Mouse (Mus musculus): ENCODE data around the gene Opa1. TPM values are rescaled to one million over a fixed set of nuclear protein-coding genes. Genes with fewer than 3 reads are reported as not detected.

Opa1 gene
- polyA plus RNA-seq, 1 experiment from 2014 or later = 44.0 TPM

DNA sequence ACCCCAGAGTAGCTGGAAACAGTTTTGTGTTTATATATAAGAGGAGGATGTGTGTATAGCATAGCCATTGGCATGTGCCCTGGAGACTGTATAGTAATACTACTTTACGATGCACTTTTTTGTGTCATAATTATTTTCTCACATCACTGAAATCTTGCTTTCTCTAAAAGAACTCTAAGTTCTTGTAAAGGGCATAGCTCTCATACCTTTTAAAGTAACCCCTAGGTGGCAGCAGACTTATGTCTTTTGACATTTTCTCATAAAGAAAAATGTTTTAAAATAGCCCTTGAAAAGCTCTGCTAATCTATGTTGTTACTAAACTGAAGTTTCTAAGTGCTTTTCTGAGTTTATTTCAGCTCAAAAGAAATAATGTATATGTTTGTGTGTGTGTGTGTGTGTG lies 49.9 kb downstream of the Opa1 start:
- ATAC-seq (ENCODE audit: low FRiP score, low TSS enrichment) = no peak
- Histone ChIP-seq H3K4me2 (replicated peaks; ENCODE audit: low read depth, low read length) (no peak overlapping the region), H3K27ac (ENCODE audit: low read depth, low read length) (no peak overlapping the region), H3K9me3 (ENCODE audit: control insufficient read depth, low read length) (no peaks in the 10 kb centered on the region), H3K36me3 (ENCODE audit: control insufficient read depth, insufficient read depth, low read length) (peaks cover 78% of the 10 kb centered on the region), H3K4me3 (ENCODE audit: low read length) (no peak overlapping the region), H3K27me3 (ENCODE audit: control insufficient read depth, insufficient read depth, low read length) (no peaks in the 10 kb centered on the region), H3K4me1 (ENCODE audit: control insufficient read depth, insufficient read depth, low read length) (no peaks in the 10 kb centered on the region), H3K9ac (ENCODE audit: low read depth, low read length) (no peak overlapping the region)
- 92% methylated on average over 1 of the region's 1 CpGs for WGBS

DNA sequence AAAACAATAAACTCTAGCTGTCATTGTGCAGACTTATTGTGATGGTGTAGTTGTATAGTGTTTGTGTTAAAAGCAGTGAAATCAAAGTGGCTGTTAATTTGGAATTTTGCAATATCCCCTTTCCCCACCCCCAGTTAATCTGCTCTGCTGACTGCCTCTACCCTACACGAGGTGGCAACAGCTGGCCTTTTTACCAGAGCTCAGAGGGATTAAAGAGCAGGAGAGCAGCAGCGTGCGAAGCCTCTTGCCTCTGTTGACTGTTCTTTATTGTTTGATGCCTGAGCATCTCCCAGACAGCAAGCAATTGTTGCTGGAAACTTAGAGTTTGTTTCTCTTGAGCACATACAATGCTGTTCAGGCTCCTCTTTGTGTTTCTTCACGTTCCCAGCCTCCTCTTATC lies 56.6 kb downstream of the Opa1 start:
- Histone ChIP-seq H3K36me3 (ENCODE audit: control insufficient read depth, insufficient read depth, low read length) (peaks cover 45% of the 10 kb centered on the region), H3K4me3 (ENCODE audit: low read length) (no peak overlapping the region), H3K27me3 (ENCODE audit: control insufficient read depth, insufficient read depth, low read length) (no peaks in the 10 kb centered on the region), H3K27ac (ENCODE audit: low read depth, low read length) (no peak overlapping the region), H3K4me1 (ENCODE audit: control insufficient read depth, insufficient read depth, low read length) (no peaks in the 10 kb centered on the region), H3K9ac (ENCODE audit: low read depth, low read length) (no peak overlapping the region), H3K9me3 (ENCODE audit: control insufficient read depth, low read length) (no peaks in the 10 kb centered on the region), H3K4me2 (replicated peaks; ENCODE audit: low read depth, low read length) (no peak overlapping the region)
- no peak for ATAC-seq (ENCODE audit: low FRiP score, low TSS enrichment)
- 52% methylated on average over 4 of the region's 4 CpGs for WGBS

- H3K4me2 ChIP-seq (replicated peaks; ENCODE audit: low read depth, low read length) = no peak overlapping the region
- WGBS = 24% methylated on average over 1 of the region's 1 CpGs
- ATAC-seq (ENCODE audit: low FRiP score, low TSS enrichment) = 0 out of 2 replicates have a peak, but pooled peaks have one; percentile 66
- H3K9me3 ChIP-seq (ENCODE audit: control insufficient read depth, low read length) = no peaks in the 10 kb centered on the region
- H3K36me3 ChIP-seq (ENCODE audit: control insufficient read depth, insufficient read depth, low read length) = peaks cover 16% of the 10 kb centered on the region; the same call in 1 of the 2 replicates
- H3K9ac ChIP-seq (ENCODE audit: low read depth, low read length) = no peak overlapping the region
- no peak overlapping the region for H3K27ac ChIP-seq (ENCODE audit: low read depth, low read length)
- H3K27me3 ChIP-seq (ENCODE audit: control insufficient read depth, insufficient read depth, low read length) = no peaks in the 10 kb centered on the region
- no peaks in the 10 kb centered on the region for H3K4me1 ChIP-seq (ENCODE audit: control insufficient read depth, insufficient read depth, low read length)
- H3K4me3 ChIP-seq (ENCODE audit: low read length) = no peak overlapping the region
Observed at GRCm38 (mm10) chr16:29642376-29642775, 63.2 kb downstream of the Opa1 start.

DNA sequence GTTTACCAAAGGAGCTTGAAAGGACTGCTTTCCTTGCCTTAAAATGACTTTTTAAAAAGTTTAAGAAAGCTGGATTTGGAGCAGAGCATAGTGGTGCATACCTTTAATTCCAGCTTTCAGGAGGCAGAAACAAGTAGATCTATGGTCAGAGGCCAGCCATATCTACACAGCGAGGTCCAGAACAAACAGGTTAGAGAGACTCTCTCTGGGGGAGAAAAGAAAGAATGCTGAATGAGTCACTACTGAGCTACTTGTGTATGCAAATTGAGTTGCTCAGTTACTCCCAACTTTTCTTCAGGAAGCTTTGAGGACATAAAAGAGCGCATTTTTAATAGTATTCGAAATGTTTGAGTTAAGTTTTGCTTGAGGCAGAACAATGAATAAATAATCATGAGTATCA lies 65.7 kb downstream of the Opa1 start:
- Histone ChIP-seq H3K9ac (ENCODE audit: low read depth, low read length) (no peak overlapping the region), H3K27ac (ENCODE audit: low read depth, low read length) (no peak overlapping the region), H3K4me3 (ENCODE audit: low read length) (no peak overlapping the region), H3K27me3 (ENCODE audit: control insufficient read depth, insufficient read depth, low read length) (no peaks in the 10 kb centered on the region), H3K9me3 (ENCODE audit: control insufficient read depth, low read length) (no peaks in the 10 kb centered on the region), H3K4me1 (ENCODE audit: control insufficient read depth, insufficient read depth, low read length) (no peaks in the 10 kb centered on the region), H3K4me2 (replicated peaks; ENCODE audit: low read depth, low read length) (no peak overlapping the region), H3K36me3 (ENCODE audit: control insufficient read depth, insufficient read depth, low read length) (peaks cover 17% of the 10 kb centered on the region; the same call in 1 of the 2 replicates)
- 69% methylated on average over 3 of the region's 3 CpGs for WGBS
- ATAC-seq (ENCODE audit: low FRiP score, low TSS enrichment) = no peak

- no peak overlapping the region for H3K9ac ChIP-seq (ENCODE audit: low read depth, low read length)
Observed at GRCm38 (mm10) chr16:29646202-29646601, 67.1 kb downstream of the Opa1 start.

GRCm38 (mm10) chr16:29656187-29656825 lies 77.2 kb downstream of the Opa1 start:
- Histone ChIP-seq H3K4me3 (ENCODE audit: low read length) (no peak overlapping the region), H3K9me3 (ENCODE audit: control insufficient read depth, low read length) (no peaks in the 10 kb centered on the region), H3K27me3 (ENCODE audit: control insufficient read depth, insufficient read depth, low read length) (no peaks in the 10 kb centered on the region), H3K4me1 (ENCODE audit: control insufficient read depth, insufficient read depth, low read length) (peaks cover 4% of the 10 kb centered on the region; the same call in 1 of the 2 replicates), H3K27ac (ENCODE audit: low read depth, low read length) (no peak overlapping the region), H3K9ac (ENCODE audit: low read depth, low read length) (no peak overlapping the region), H3K4me2 (replicated peaks; ENCODE audit: low read depth, low read length) (no peak overlapping the region), H3K36me3 (ENCODE audit: control insufficient read depth, insufficient read depth, low read length) (peaks cover 8% of the 10 kb centered on the region)
- no peak for ATAC-seq (ENCODE audit: low FRiP score, low TSS enrichment)
- 73% methylated on average over 9 of the region's 9 CpGs for WGBS

More at GRCm38 (mm10) chr16:29646202-29646601, 67.1 kb downstream of the Opa1 start:
- no peak overlapping the region for H3K4me2 ChIP-seq (replicated peaks; ENCODE audit: low read depth, low read length)
- H3K27ac ChIP-seq (ENCODE audit: low read depth, low read length) = no peak overlapping the region
- no peaks in the 10 kb centered on the region for H3K27me3 ChIP-seq (ENCODE audit: control insufficient read depth, insufficient read depth, low read length)
- H3K36me3 ChIP-seq (ENCODE audit: control insufficient read depth, insufficient read depth, low read length) = peaks cover 16% of the 10 kb centered on the region; the same call in 1 of the 2 replicates
- H3K4me3 ChIP-seq (ENCODE audit: low read length) = no peak overlapping the region
- no peaks in the 10 kb centered on the region for H3K9me3 ChIP-seq (ENCODE audit: control insufficient read depth, low read length)
- no peaks in the 10 kb centered on the region for H3K4me1 ChIP-seq (ENCODE audit: control insufficient read depth, insufficient read depth, low read length)
- no peak for ATAC-seq (ENCODE audit: low FRiP score, low TSS enrichment)

DNA sequence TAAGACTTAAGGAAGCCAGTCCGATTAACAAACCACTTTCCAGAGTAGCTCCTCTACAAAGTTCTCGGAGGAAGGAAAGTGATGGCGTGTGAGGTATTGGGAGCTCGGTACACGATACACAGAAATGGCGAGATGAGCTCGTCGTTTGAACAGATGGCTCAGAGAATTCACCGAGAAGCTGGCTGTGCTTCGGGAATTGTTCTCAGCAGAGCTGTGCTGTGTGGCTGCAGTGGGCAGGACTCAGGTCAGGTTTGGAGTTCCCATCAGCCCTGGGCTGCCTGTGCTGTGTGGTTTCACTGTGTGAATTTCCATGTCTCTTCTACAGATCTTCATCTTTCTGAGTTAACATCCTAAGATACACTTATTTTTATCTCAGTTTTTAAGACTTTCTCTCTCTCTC lies 77.8 kb downstream of the Opa1 start:
- Histone ChIP-seq H3K27me3 (ENCODE audit: control insufficient read depth, insufficient read depth, low read length) (no peaks in the 10 kb centered on the region), H3K9ac (ENCODE audit: low read depth, low read length) (no peak overlapping the region), H3K4me3 (ENCODE audit: low read length) (no peak overlapping the region), H3K4me2 (replicated peaks; ENCODE audit: low read depth, low read length) (no peak overlapping the region), H3K36me3 (ENCODE audit: control insufficient read depth, insufficient read depth, low read length) (peaks cover 4% of the 10 kb centered on the region; the same call in 1 of the 2 replicates), H3K4me1 (ENCODE audit: control insufficient read depth, insufficient read depth, low read length) (peaks cover 4% of the 10 kb centered on the region; the same call in 1 of the 2 replicates), H3K9me3 (ENCODE audit: control insufficient read depth, low read length) (no peaks in the 10 kb centered on the region), H3K27ac (ENCODE audit: low read depth, low read length) (no peak overlapping the region)
- 71% methylated on average over 10 of the region's 10 CpGs for WGBS
- no peak for ATAC-seq (ENCODE audit: low FRiP score, low TSS enrichment)

DNA sequence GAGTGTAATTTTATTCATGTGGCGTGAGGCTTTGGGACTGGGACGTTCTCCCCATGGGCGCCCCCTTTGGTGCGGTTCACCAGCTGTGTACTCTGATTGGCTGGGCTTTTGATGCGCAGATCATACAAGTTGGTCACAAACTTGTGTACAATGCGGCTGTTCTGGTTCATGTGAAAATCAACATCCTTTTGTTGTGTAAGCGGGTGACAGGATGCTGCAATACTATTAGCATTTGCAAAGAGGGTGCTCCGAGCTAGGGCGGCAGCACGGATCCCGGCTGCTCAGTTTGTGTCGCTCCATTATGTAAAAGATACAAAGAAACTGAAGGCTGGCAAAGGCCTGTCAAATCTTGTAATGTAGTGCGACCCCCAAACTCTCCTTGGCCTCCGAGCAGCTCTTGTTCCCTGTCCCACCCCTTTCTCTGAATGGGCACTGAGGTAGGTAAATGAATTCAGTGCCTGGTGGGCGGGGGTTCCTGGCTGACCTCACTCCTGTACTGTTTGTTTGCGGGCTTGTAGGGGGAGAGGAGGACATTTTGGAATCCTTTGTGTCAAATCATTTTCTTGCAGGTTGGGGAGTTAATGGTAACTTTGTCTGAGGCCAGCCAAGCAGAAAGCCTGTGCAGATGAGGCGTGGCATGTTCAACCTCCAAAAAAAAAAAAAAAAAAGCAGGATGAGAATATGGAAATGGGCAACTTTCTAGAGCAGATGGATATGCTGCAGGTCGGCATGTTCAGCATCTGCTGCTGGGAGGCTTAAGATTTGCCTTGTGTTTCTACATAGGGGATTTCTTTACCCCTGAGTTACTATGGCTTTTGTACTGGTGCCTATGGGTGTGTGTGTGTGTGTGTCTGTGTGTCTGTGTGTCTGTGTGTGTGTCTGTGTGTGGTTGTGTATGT lies 78.8 kb downstream of the Opa1 start:
- Histone ChIP-seq H3K4me3 (ENCODE audit: low read length) (peak overlapping the region; percentile 16; the same call in 1 of the 2 replicates), H3K4me1 (ENCODE audit: control insufficient read depth, insufficient read depth, low read length) (peaks cover 4% of the 10 kb centered on the region; the same call in 1 of the 2 replicates), H3K9me3 (ENCODE audit: control insufficient read depth, low read length) (no peaks in the 10 kb centered on the region), H3K9ac (ENCODE audit: low read depth, low read length) (no peak overlapping the region), H3K4me2 (replicated peaks; ENCODE audit: low read depth, low read length) (peak overlapping the region; percentile 40), H3K36me3 (ENCODE audit: control insufficient read depth, insufficient read depth, low read length) (no peaks in the 10 kb centered on the region), H3K27me3 (ENCODE audit: control insufficient read depth, insufficient read depth, low read length) (no peaks in the 10 kb centered on the region), H3K27ac (ENCODE audit: low read depth, low read length) (no peak overlapping the region)
- ATAC-seq (ENCODE audit: low FRiP score, low TSS enrichment) = peak; percentile 77
- 14% methylated on average over 18 of the region's 18 CpGs for WGBS

Data from kidney, embryonic 14.5 days (tissue).